ENCODE assay signal across 8 mouse cellular contexts in the genomic region with DNA sequence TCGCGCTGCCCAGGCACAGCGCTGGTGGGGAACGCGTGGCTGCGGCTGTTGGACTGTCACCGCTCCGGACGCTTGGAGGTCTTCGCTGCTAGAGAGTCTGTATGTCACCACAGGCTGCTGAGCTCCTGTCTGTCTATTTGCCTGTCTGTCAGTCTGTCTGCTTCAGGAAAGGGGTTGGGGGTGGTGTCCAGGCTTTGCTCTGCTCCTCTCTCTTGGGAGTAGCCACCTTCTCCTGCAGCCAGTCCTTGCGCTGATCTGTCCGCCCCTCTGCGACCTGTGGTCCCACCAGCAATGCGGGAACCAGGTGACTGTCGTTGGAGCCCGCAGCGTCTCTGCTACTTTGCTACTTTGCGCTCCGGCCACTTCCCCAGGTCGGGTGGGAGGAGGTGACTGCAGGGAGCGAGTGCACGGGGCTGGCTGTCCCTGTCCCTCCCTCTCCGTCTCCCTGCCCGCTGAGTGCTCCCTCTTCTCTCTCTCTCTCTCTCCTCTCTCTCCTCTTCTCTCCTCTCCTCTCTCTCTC. TPM values are rescaled to one million over a fixed set of nuclear protein-coding genes. Genes with fewer than 3 reads are reported as not detected.
DNase-seq lines count a peak whose midpoint lies in the region; ATAC-seq and TF ChIP-seq lines count a peak whose summit lies in the region.

No protein-coding gene starts in this region.

- intact Hi-C loops in gastrocnemius, adult 2 months (cut with DNase I): no loop called here
- intact Hi-C loops in gastrocnemius, postnatal 36 days (cut with DNase I): no loop called here

- H3K27ac ChIP-seq in gastrocnemius, adult 2 months: peak overlapping the region; percentile 69
- H3K27ac ChIP-seq in hindbrain, embryonic 12.5 days: peak overlapping the region; percentile 86
- H3K27ac ChIP-seq in midbrain, embryonic 11.5 days (ENCODE audit: low read depth, low read length): no peak overlapping the region

- no peaks in the 10 kb centered on the region for H3K36me3 ChIP-seq in E14TG2a.4 (ENCODE audit: insufficient read depth, low read length)
- H3K36me3 ChIP-seq in hindbrain, embryonic 12.5 days: no peaks in the 10 kb centered on the region
- H3K36me3 ChIP-seq in midbrain, embryonic 11.5 days (ENCODE audit: control insufficient read depth, insufficient read depth, low read length): no peaks in the 10 kb centered on the region

- no peak for TF ChIP-seq CTCF in gastrocnemius, adult 2 months (IDR thresholded peaks at IDR 0.05)
- TF ChIP-seq CTCF in E14TG2a.4 (conservative IDR thresholded peaks at IDR 0.05; ENCODE audit: low read length): no peak

- H3K27me3 ChIP-seq in E14TG2a.4 (ENCODE audit: insufficient read depth, low read length): peaks cover 66% of the 10 kb centered on the region
- H3K27me3 ChIP-seq in hindbrain, embryonic 12.5 days: peaks cover 42% of the 10 kb centered on the region
- peaks cover 33% of the 10 kb centered on the region for H3K27me3 ChIP-seq in midbrain, embryonic 11.5 days (ENCODE audit: control insufficient read depth, insufficient read depth, low read length)

- peak; percentile 44 for DNase-seq in gastrocnemius, adult 2 months
- DNase-seq in gastrocnemius, postnatal 36 days: no peak
- DNase-seq in embryo, embryonic 10 days (ENCODE audit: low spot score): peak; percentile 45
- peak; percentile 96 for DNase-seq in midbrain, embryonic 11.5 days (ENCODE audit: low spot score, missing footprints)
- DNase-seq in thymus, adult 18-20 months: peak; percentile 34 to 49
- DNase-seq in adipocyte (ENCODE audit: low spot score): no peak

- peak overlapping the region; percentile 73 for H3K4me3 ChIP-seq in gastrocnemius, adult 2 months
- H3K4me3 ChIP-seq in E14TG2a.4 (replicated peaks; ENCODE audit: low read length): peak overlapping the region; percentile 74
- H3K4me3 ChIP-seq in hindbrain, embryonic 12.5 days: peak overlapping the region; percentile 58
- peak overlapping the region; percentile 55 for H3K4me3 ChIP-seq in midbrain, embryonic 11.5 days (ENCODE audit: low read depth, low read length)

- H3K4me1 ChIP-seq in E14TG2a.4 (replicated peaks; ENCODE audit: low read depth, low read length): peaks cover 10% of the 10 kb centered on the region
- H3K4me1 ChIP-seq in hindbrain, embryonic 12.5 days: peaks cover 10% of the 10 kb centered on the region
- peaks cover 4% of the 10 kb centered on the region; the same call in 1 of the 2 replicates for H3K4me1 ChIP-seq in midbrain, embryonic 11.5 days (ENCODE audit: control insufficient read depth, insufficient read depth, low read length)

- peak; percentile 69 for ATAC-seq in hindbrain, embryonic 12.5 days (ENCODE audit: low FRiP score)
- ATAC-seq in midbrain, embryonic 11.5 days (ENCODE audit: low FRiP score): peak; percentile 64

- H3K9me3 ChIP-seq in E14TG2a.4 (ENCODE audit: low read length): no peaks in the 10 kb centered on the region
- H3K9me3 ChIP-seq in hindbrain, embryonic 12.5 days (replicated peaks): no peaks in the 10 kb centered on the region
- no peaks in the 10 kb centered on the region for H3K9me3 ChIP-seq in midbrain, embryonic 11.5 days (ENCODE audit: control insufficient read depth, low read length)

- WGBS in hindbrain, embryonic 12.5 days: under 1% methylated on average over 23 of the region's 24 CpGs
- WGBS in midbrain, embryonic 11.5 days: under 1% methylated on average over 24 of the region's 24 CpGs

- peak overlapping the region; percentile 93 for H3K4me2 ChIP-seq in hindbrain, embryonic 12.5 days (replicated peaks)
- H3K4me2 ChIP-seq in midbrain, embryonic 11.5 days: peak overlapping the region; percentile 96

- H3K9ac ChIP-seq in hindbrain, embryonic 12.5 days: peak overlapping the region; percentile 77
- H3K9ac ChIP-seq in midbrain, embryonic 11.5 days (ENCODE audit: low read length): peak overlapping the region; percentile 66

RNA-seq across cellular contexts. Expression of a gene that starts 1.2 kb away (rescaled TPM):
- total RNA-seq in gastrocnemius, adult 2 months (2021): 10 to 100 TPM in 1 of 2 experiments, 1 to 10 TPM in 1; 9.5 to 25.4 TPM
- 10 to 100 TPM; 11.6 to 24.5 TPM for total RNA-seq in gastrocnemius, postnatal 36 days (2021)
- 9.8 and 19.9 TPM in 2 replicates for polyA plus RNA-seq in hindbrain, embryonic 12.5 days (2016; fragmentation: Nextera tagmentation; extraction: Ambion mirVana)
- polyA plus RNA-seq in midbrain, embryonic 11.5 days (2014; fragmentation: Nextera tagmentation; extraction: Ambion mirVana): 2.4 and 2.8 TPM in 2 replicates

Comparison
In these comparisons a context has a peak if more than half of its experiments do, and no peak if none do; other contexts are left out.
1. DNase-seq: peak in gastrocnemius, adult 2 months (single experiment), embryo, embryonic 10 days (single experiment), midbrain, embryonic 11.5 days (single experiment) and thymus, adult 18-20 months (2 of 2); none in gastrocnemius, postnatal 36 days (0 of 2) and adipocyte (single experiment).
2. Peak in every context shown above with its lines, with median percentiles within 50 percentile points of each other: H3K4me3 ChIP-seq.